Mouse (Mus musculus) C2C12 (cell line): ENCODE measurements around the gene Ly75. TPM values are rescaled to one million over a fixed set of nuclear protein-coding genes. Genes with fewer than 3 reads are reported as not detected.

Source experiments
- H3K27me3 ChIP-seq: one replicate; pipeline ENCODE4 v1.6.1; 2011; ENCODE audit not compliant: control insufficient read depth, insufficient read depth, insufficient read length
- H3K36me3 ChIP-seq: one replicate; pipeline ENCODE4 v1.6.1; 2011; ENCODE audit not compliant: control insufficient read depth, insufficient read depth
- H3K4me3 ChIP-seq: one replicate; pipeline ENCODE4 v1.5.1; 2011; ENCODE audit warnings: mild to moderate bottlenecking, control low read depth; ENCODE audit not compliant: poor library complexity, insufficient read depth, severe bottlenecking
- H3K79me2 ChIP-seq: one replicate; pipeline ENCODE4 v1.6.1; 2011; ENCODE audit not compliant: control insufficient read depth, insufficient read depth
- H3K79me3 ChIP-seq: one replicate; pipeline ENCODE4 v1.6.1; 2011; ENCODE audit warnings: low read depth, control low read depth
- H3ac ChIP-seq: one replicate; pipeline ENCODE3; 2011; ENCODE audit warnings: low read depth; ENCODE audit not compliant: control insufficient read depth, insufficient read length
- CEBPB ChIP-seq: IDR thresholded peaks from one replicate; pipeline ENCODE4 v1.6.1; 2011; ENCODE audit warnings: low read depth, mild to moderate bottlenecking, control low read depth, moderate library complexity
- CTCF ChIP-seq: IDR thresholded peaks from one replicate; pipeline ENCODE4 v1.5.1; 2011; ENCODE audit not compliant: control insufficient read depth, insufficient read depth, insufficient read length
- FOSL1 ChIP-seq: IDR thresholded peaks from one replicate; pipeline ENCODE4 v1.8.0; 2011; ENCODE audit warnings: mild to moderate bottlenecking, low read length; ENCODE audit not compliant: poor library complexity, insufficient read depth, severe bottlenecking
- MAX ChIP-seq: IDR thresholded peaks from one replicate; pipeline ENCODE4 v1.6.1; 2011; ENCODE audit warnings: mild to moderate bottlenecking, control low read depth
- MYOD1 ChIP-seq: IDR thresholded peaks from one replicate; pipeline ENCODE4 v1.6.1; 2011; ENCODE audit warnings: low read depth; ENCODE audit not compliant: control insufficient read depth, insufficient read length
- MYOG ChIP-seq: IDR thresholded peaks from one replicate; pipeline ENCODE4 v1.6.1; 2011; ENCODE audit not compliant: control insufficient read depth, insufficient read length; ENCODE audit errors: extremely low read depth
- USF1 ChIP-seq: IDR thresholded peaks from one replicate; pipeline ENCODE4 v1.6.1; 2011; ENCODE audit warnings: low read depth, mild to moderate bottlenecking, control low read depth, moderate library complexity
- polyA plus RNA-seq: library from polyadenylated mRNA; unstranded; fragments of >200 nt; fragmentation: generic; extraction: Trizol; gene quantifications from one replicate; pipeline ENCODE4 v1.2.1, GENCODE M21; 2012; ENCODE audit warnings: missing spikeins

Ly75 gene
- polyA plus RNA-seq, 1 experiment, result 8.7 TPM

GRCm38 (mm10) chr2:60359796-60360195 is 23.3 kb downstream of the Ly75 start:
- Histone ChIP-seq H3K4me3 (no peak overlapping the region), H3K27me3 (no peaks in the 10 kb centered on the region), H3K79me2 (no peaks in the 10 kb centered on the region), H3K36me3 (peaks cover 46% of the 10 kb centered on the region), H3ac (no peak overlapping the region), H3K79me3 (no peaks in the 10 kb centered on the region)
- TF ChIP-seq MYOD1 (no peak), FOSL1 (no peak), MYOG (no peak), CEBPB (no peak), USF1 (no peak), MAX (no peak), CTCF (no peak)

- H3K36me3 ChIP-seq, result peaks cover 74% of the 10 kb centered on the region
- H3K79me3 ChIP-seq, result no peaks in the 10 kb centered on the region
- H3K4me3 ChIP-seq, result no peak overlapping the region
- H3K27me3 ChIP-seq, result no peaks in the 10 kb centered on the region
- no peak for TF ChIP-seq MYOD1
- no peak for TF ChIP-seq MAX
- TF ChIP-seq CEBPB, result no peak
- TF ChIP-seq CTCF, result no peak
- no peak for TF ChIP-seq MYOG
- TF ChIP-seq USF1, result no peak
- no peak for TF ChIP-seq FOSL1
- H3ac ChIP-seq, result no peak overlapping the region
- H3K79me2 ChIP-seq, result no peaks in the 10 kb centered on the region
Measured at GRCm38 (mm10) chr2:60355388-60355683, 27.8 kb downstream of the Ly75 start.

- no peak overlapping the region for H3ac ChIP-seq
- no peaks in the 10 kb centered on the region for H3K79me3 ChIP-seq
- TF ChIP-seq FOSL1, result no peak
- no peak for TF ChIP-seq MYOD1
- TF ChIP-seq USF1, result no peak
- no peak for TF ChIP-seq CEBPB
- TF ChIP-seq MAX, result no peak
- TF ChIP-seq MYOG, result no peak
- no peak for TF ChIP-seq CTCF
- H3K36me3 ChIP-seq, result peaks cover 80% of the 10 kb centered on the region
- H3K4me3 ChIP-seq, result no peak overlapping the region
- no peaks in the 10 kb centered on the region for H3K27me3 ChIP-seq
- no peaks in the 10 kb centered on the region for H3K79me2 ChIP-seq
Measured at GRCm38 (mm10) chr2:60354541-60355387, 28.3 kb downstream of the Ly75 start.

GRCm38 (mm10) chr2:60352296-60352695 is 30.8 kb downstream of the Ly75 start:
- peaks cover 90% of the 10 kb centered on the region for H3K36me3 ChIP-seq

GRCm38 (mm10) chr2:60351781-60352180 is 31.3 kb downstream of the Ly75 start:
- H3K79me3 ChIP-seq, result no peaks in the 10 kb centered on the region
- no peak overlapping the region for H3ac ChIP-seq
- H3K79me2 ChIP-seq, result no peaks in the 10 kb centered on the region
- no peak overlapping the region for H3K4me3 ChIP-seq
- peaks cover 91% of the 10 kb centered on the region for H3K36me3 ChIP-seq
- no peaks in the 10 kb centered on the region for H3K27me3 ChIP-seq
- TF ChIP-seq MYOG (no peak), MAX (no peak), CEBPB (no peak), FOSL1 (no peak), CTCF (no peak), MYOD1 (no peak), USF1 (no peak)

More at GRCm38 (mm10) chr2:60352296-60352695, 30.8 kb downstream of the Ly75 start:
- Histone ChIP-seq H3K79me2 (no peaks in the 10 kb centered on the region), H3K4me3 (no peak overlapping the region), H3K79me3 (no peaks in the 10 kb centered on the region), H3ac (no peak overlapping the region), H3K27me3 (no peaks in the 10 kb centered on the region)
- no peak for TF ChIP-seq MAX
- no peak for TF ChIP-seq MYOG
- TF ChIP-seq USF1, result no peak

- no peak for TF ChIP-seq FOSL1
- TF ChIP-seq MYOD1, result no peak
- no peak for TF ChIP-seq MAX
- TF ChIP-seq CEBPB, result no peak
- TF ChIP-seq USF1, result no peak
- TF ChIP-seq MYOG, result no peak
- no peak for TF ChIP-seq CTCF
- no peaks in the 10 kb centered on the region for H3K79me3 ChIP-seq
- H3K79me2 ChIP-seq, result no peaks in the 10 kb centered on the region
- peaks cover 62% of the 10 kb centered on the region for H3K36me3 ChIP-seq
- no peak overlapping the region for H3ac ChIP-seq
- H3K4me3 ChIP-seq, result no peak overlapping the region
- no peaks in the 10 kb centered on the region for H3K27me3 ChIP-seq
Measured at GRCm38 (mm10) chr2:60347875-60348274, 35.2 kb downstream of the Ly75 start.
